Mouse (Mus musculus) kidney, postnatal 0 days (tissue): Measurements from ENCODE around the gene Lilra5. TPM values are rescaled to one million over a fixed set of nuclear protein-coding genes. Genes with fewer than 3 reads are reported as not detected.
"Not testable (repeated sequence)": the region's sequence is repeated elsewhere in the genome, so short reads cannot be mapped to it uniquely, and the experiment has no call there.

Source experiments
- ATAC-seq: fragments of 200-750 bp; cut with Nextera tagmentation; replicated peaks from 2 replicates; pipeline ENCODE4 v1.8.0; 2017; ENCODE audit warnings: low read depth, moderate number of reproducible peaks, moderate TSS enrichment, moderate library complexity; ENCODE audit not compliant: low FRiP score
- DNase-seq: peaks from one replicate; pipeline ENCODE4 v3.0.0-alpha.2; 2016; ENCODE audit warnings: low spot score
- H3K27ac ChIP-seq: fragments of 300-500 bp; sonication (generic); 2 replicates; pipeline ENCODE4 v1.5.1; 2014; ENCODE audit warnings: mild to moderate bottlenecking
- H3K27me3 ChIP-seq: fragments of 300-500 bp; sonication (generic); 2 replicates; pipeline ENCODE4 v1.6.1; 2014; ENCODE audit warnings: low read length, mixed read lengths; ENCODE audit not compliant: insufficient read depth
- H3K36me3 ChIP-seq: fragments of 300-500 bp; sonication (generic); 2 replicates; pipeline ENCODE4 v1.6.1; 2014; ENCODE audit warnings: low read length, mixed read lengths; ENCODE audit not compliant: insufficient read depth
- H3K4me1 ChIP-seq: fragments of 300-500 bp; sonication (generic); replicated peaks from 2 replicates; pipeline ENCODE4 v1.6.1; 2014; ENCODE audit warnings: antibody characterized with exemption, low read length, mixed read lengths; ENCODE audit not compliant: insufficient read depth
- H3K4me2 ChIP-seq: fragments of 300-500 bp; sonication (generic); 2 replicates; pipeline ENCODE4 v1.6.1; 2014; ENCODE audit warnings: mild to moderate bottlenecking, low read length, moderate library complexity, mixed read lengths
- H3K4me3 ChIP-seq: fragments of 300-500 bp; sonication (generic); replicated peaks from 2 replicates; pipeline ENCODE4 v1.5.1; 2014; ENCODE audit warnings: low read depth, low read length
- H3K9ac ChIP-seq: fragments of 300-500 bp; sonication (generic); 2 replicates; pipeline ENCODE4 v1.6.1; 2014; ENCODE audit warnings: low read depth, low read length
- H3K9me3 ChIP-seq: fragments of 300-500 bp; sonication (generic); replicated peaks from 2 replicates; pipeline ENCODE4 v1.6.1; 2016; ENCODE audit warnings: low read length, inconsistent platforms, mixed read lengths
- CTCF ChIP-seq: IDR thresholded peaks from 2 replicates; pipeline ENCODE4 v1.5.1; 2016; ENCODE audit warnings: antibody characterized with exemption, low read depth, mild to moderate bottlenecking, moderate library complexity
- WGBS: fragments of 180-500 bp; shearing (Covaris S2); extraction: QIAGEN DNeasy Blood & Tissue Kit; methylation state at CpG from one replicate; pipeline ENCODE4 v1.1.7; 2014; 5-methylcytosine and 5-hydroxymethylcytosine counted together
- polyA plus RNA-seq: library from polyadenylated mRNA; unstranded; fragments of >200 nt; fragmentation: Nextera tagmentation; extraction: Ambion mirVana; gene quantifications from 2 replicates; pipeline ENCODE4 v1.2.1, GENCODE M21; 2015

The Lilra5 gene
- polyA plus RNA-seq = 0.17 and 0.33 TPM in 2 replicates

GRCm38 (mm10) chr7:4237454-4237853, at the start of gene Lilra5:
TSS of gene Lilra5 (plus strand) at chr7:4237754.
- H3K27ac ChIP-seq = no peak within 1 kb of the TSS
- DNase-seq = no peak
- no peak for ATAC-seq
- no peaks in the 10 kb centered on the region for H3K36me3 ChIP-seq
- H3K4me1 ChIP-seq = no peaks in the 10 kb centered on the region
- H3K4me3 ChIP-seq = no peak within 1 kb of the TSS
- H3K9me3 ChIP-seq = no peaks in the 10 kb centered on the region
- 70% methylated on average over 7 of the region's 7 CpGs for WGBS
- no peak within 1 kb of the TSS for H3K4me2 ChIP-seq
- TF ChIP-seq CTCF = no peak
- H3K9ac ChIP-seq = no peak within 1 kb of the TSS
- H3K27me3 ChIP-seq = no peaks in the 10 kb centered on the region

GRCm38 (mm10) chr7:4207126-4207525, 30.4 kb upstream of the Lilra5 start:
- H3K27ac ChIP-seq = no peak overlapping the region
- TF ChIP-seq CTCF = no peak
- 76% methylated on average over 1 of the region's 1 CpGs for WGBS
- DNase-seq = no peak
- no peaks in the 10 kb centered on the region for H3K4me1 ChIP-seq
- H3K4me2 ChIP-seq = no peak overlapping the region
- no peaks in the 10 kb centered on the region for H3K9me3 ChIP-seq
- H3K9ac ChIP-seq = no peak overlapping the region
- no peaks in the 10 kb centered on the region for H3K27me3 ChIP-seq
- H3K36me3 ChIP-seq = no peaks in the 10 kb centered on the region
- H3K4me3 ChIP-seq = no peak overlapping the region
- no peak for ATAC-seq

DNA sequence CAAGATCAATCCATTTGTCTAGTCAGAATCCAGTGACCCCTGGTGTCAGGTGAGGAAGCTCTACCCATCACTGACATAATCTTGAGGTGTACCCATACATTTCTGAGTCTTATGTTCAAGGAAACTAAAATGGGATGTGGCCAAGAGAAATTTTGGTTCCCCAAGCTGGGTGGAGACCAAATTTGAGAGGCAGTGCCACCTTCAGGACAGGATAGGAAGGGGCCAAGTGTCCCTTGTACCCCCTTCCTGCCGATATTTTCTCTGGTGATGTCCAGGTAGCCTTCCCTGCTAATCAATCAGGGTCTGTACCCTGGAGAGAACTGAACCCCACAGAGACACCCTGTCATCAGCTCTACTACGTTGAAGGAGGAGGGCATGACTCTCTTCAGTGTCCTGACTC, 28.9 kb upstream of the Lilra5 start:
- DNase-seq (no peak), ATAC-seq (no peak)
- no peaks in the 10 kb centered on the region for H3K36me3 ChIP-seq
- no peak overlapping the region for H3K9ac ChIP-seq
- peak; percentile 27; the same call in 1 of the 2 replicates for TF ChIP-seq CTCF
- 41% methylated on average over 2 of the region's 2 CpGs for WGBS
- no peaks in the 10 kb centered on the region for H3K27me3 ChIP-seq
- H3K4me3 ChIP-seq = no peak overlapping the region
- no peaks in the 10 kb centered on the region for H3K4me1 ChIP-seq
- no peaks in the 10 kb centered on the region for H3K9me3 ChIP-seq
- no peak overlapping the region for H3K4me2 ChIP-seq
- H3K27ac ChIP-seq = no peak overlapping the region

DNA sequence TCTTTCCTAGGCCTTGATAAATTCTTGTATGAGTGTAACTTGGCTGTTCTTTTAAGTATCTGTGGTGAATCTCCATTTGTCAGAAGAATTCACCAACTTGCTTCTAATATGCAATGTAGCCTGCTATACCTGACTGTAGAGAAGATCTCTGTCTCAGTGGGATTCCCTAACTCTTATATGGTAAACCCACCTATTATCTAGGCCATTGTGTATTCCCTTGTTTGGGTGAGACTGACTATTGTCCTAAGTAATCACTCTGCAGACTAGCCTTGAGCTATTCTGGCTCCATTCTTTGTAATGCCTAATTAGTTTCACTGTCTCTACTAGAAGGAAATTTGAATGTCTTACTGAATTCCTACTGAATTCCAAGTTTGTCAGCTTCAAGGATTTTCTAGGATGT, 24.1 kb upstream of the Lilra5 start:
- H3K4me2 ChIP-seq, H3K9me3 ChIP-seq, H3K4me3 ChIP-seq, H3K27me3 ChIP-seq, ATAC-seq, H3K4me1 ChIP-seq, H3K27ac ChIP-seq, DNase-seq, H3K9ac ChIP-seq, H3K36me3 ChIP-seq: not testable (repeated sequence)

DNA sequence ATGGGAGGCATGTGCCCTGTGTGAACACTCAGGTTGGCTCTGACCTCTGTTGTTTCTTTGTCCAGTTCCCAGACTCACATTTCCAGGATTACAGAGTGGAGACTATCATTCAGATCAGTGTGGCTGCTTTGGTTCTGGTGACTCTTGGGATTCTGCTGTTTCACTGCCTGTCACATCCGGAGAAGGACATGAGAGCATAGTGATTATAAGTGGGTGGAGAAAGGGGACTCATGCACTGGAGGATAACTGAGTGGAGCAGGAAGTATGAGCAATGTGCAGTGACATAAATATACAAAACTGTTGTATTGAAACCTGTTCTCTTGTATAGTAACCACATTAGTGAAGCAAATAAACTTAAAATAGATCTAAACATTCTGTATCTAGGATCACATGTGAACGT, 22.2 kb upstream of the Lilra5 start:
- WGBS = 68% methylated on average over 2 of the region's 2 CpGs
- Histone ChIP-seq H3K36me3 (no peaks in the 10 kb centered on the region), H3K27me3 (no peaks in the 10 kb centered on the region), H3K27ac (no peak overlapping the region), H3K9me3 (no peaks in the 10 kb centered on the region), H3K4me2 (no peak overlapping the region), H3K4me1 (no peaks in the 10 kb centered on the region), H3K4me3 (no peak overlapping the region), H3K9ac (no peak overlapping the region)
- no peak for ATAC-seq
- TF ChIP-seq CTCF = no peak
- DNase-seq = no peak

GRCm38 (mm10) chr7:4215805-4216204, 21.7 kb upstream of the Lilra5 start:
- 57% methylated on average over 2 of the region's 2 CpGs for WGBS

DNA sequence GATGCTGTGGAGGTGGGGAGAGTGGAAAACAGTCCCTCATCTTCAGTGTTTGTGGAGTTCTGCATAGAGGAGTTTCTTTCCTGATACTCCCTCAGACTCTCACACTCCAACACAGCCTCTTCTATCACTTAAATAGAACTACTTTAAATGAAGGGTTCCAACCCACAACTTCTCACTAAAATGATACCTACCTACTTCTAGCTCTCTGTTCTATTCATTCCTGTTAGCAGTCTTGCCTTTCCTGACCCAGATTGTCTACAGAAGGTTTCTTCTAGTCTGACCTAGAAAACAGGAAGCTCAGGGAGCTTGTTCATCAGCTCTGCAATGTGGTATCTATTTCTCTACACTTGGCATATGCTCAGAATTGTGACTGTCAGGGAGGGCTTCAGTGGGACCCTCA, 2.0 kb upstream of the Lilra5 start:
- no peak overlapping the region for H3K4me2 ChIP-seq
- no peak overlapping the region for H3K4me3 ChIP-seq
- DNase-seq (no peak), ATAC-seq (no peak)
- H3K9me3 ChIP-seq = no peaks in the 10 kb centered on the region
- H3K27ac ChIP-seq = no peak overlapping the region
- no peaks in the 10 kb centered on the region for H3K36me3 ChIP-seq
- no peak overlapping the region for H3K9ac ChIP-seq
- no peak for TF ChIP-seq CTCF
- no peaks in the 10 kb centered on the region for H3K27me3 ChIP-seq
- no peaks in the 10 kb centered on the region for H3K4me1 ChIP-seq

More at GRCm38 (mm10) chr7:4215805-4216204, 21.7 kb upstream of the Lilra5 start:
- no peaks in the 10 kb centered on the region for H3K27me3 ChIP-seq
- H3K4me3 ChIP-seq = no peak overlapping the region
- H3K9me3 ChIP-seq = no peaks in the 10 kb centered on the region
- ATAC-seq (no peak), DNase-seq (no peak)
- H3K4me1 ChIP-seq = no peaks in the 10 kb centered on the region
- no peaks in the 10 kb centered on the region for H3K36me3 ChIP-seq
- no peak for TF ChIP-seq CTCF
- no peak overlapping the region for H3K27ac ChIP-seq
- H3K9ac ChIP-seq = no peak overlapping the region
- no peak overlapping the region for H3K4me2 ChIP-seq
